In the genomic region with DNA sequence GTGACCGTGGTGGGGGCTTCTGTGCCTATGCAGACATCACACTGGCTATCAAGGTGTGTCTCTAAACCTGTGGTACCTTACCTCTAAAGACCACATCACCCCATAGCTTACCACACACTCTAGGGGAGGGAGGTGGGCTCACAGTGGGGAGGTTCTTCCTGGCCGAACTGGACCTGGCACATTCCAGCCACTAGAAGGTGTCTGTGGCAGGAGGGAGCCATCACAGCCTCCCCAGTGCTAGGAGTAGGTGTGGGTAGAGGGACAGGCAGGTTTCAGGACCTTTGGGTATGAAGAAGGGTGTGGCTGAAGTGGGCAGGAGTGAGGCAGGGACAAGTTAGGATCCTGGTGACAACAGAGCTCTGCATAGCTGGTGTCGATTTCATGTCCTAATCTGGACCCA, we compare ENCODE assay signal across 26 mouse cellular contexts. TPM values are rescaled to one million over a fixed set of nuclear protein-coding genes. Genes with fewer than 3 reads are reported as not detected.
DNase-seq lines count a peak whose midpoint lies in the region; ATAC-seq and TF ChIP-seq lines count a peak whose summit lies in the region.
"Had no signal": no experiment of that assay in that cellular context is flagged by ENCODE, and none has a peak within 500 bp of the region (broad histone marks: within the 10 kb centered on the region; RNA-seq: fewer than 3 reads in every experiment).

No protein-coding gene starts in this region.

- no peak overlapping the region for H3K27ac ChIP-seq in forebrain, embryonic 15.5 days (replicated peaks)
- H3K27ac ChIP-seq in forebrain, embryonic 10.5 days: no peak overlapping the region
- no peak overlapping the region for H3K27ac ChIP-seq in intestine, embryonic 14.5 days (ENCODE audit: low read depth)
- no peak overlapping the region for H3K27ac ChIP-seq in intestine, embryonic 16.5 days (ENCODE audit: low read length)
- H3K27ac ChIP-seq in liver, postnatal 0 days (ENCODE audit: low read depth): no peak overlapping the region
- no peak overlapping the region for H3K27ac ChIP-seq in midbrain, postnatal 0 days (ENCODE audit: low read depth, low read length)
- H3K27ac ChIP-seq in midbrain, embryonic 13.5 days: no peak overlapping the region
- H3K27ac ChIP-seq: embryonic facial prominence, embryonic 15.5 days; hindbrain, embryonic 13.5 days; layer of hippocampus, adult 2 months; limb, embryonic 12.5 days; liver, embryonic 14.5 days had no signal

- 49% methylated on average over 3 of the region's 3 CpGs for WGBS in forebrain, embryonic 15.5 days
- WGBS in forebrain, embryonic 10.5 days: 54% methylated on average over 3 of the region's 3 CpGs
- WGBS in intestine, embryonic 14.5 days: 65% methylated on average over 3 of the region's 3 CpGs
- 55% methylated on average over 3 of the region's 3 CpGs for WGBS in intestine, embryonic 16.5 days
- WGBS in liver, postnatal 0 days (ENCODE audit: insufficient replicate concordance): 57% methylated on average over 3 of the region's 3 CpGs
- WGBS in midbrain, postnatal 0 days: 64% methylated on average over 3 of the region's 3 CpGs
- WGBS in midbrain, embryonic 13.5 days: 70% methylated on average over 3 of the region's 3 CpGs

- no peak for TF ChIP-seq EP300 in liver, postnatal 0 days (IDR thresholded peaks at IDR 0.05; ENCODE audit: low read depth)

- ATAC-seq in forebrain, embryonic 15.5 days (replicated peaks): 0 out of 2 replicates have a peak, but pooled peaks have one; percentile 11
- ATAC-seq in intestine, embryonic 14.5 days (replicated peaks; ENCODE audit: low FRiP score, low TSS enrichment, low read depth): 0 out of 2 replicates have a peak, but pooled peaks have one; percentile 17
- no peak for ATAC-seq in intestine, embryonic 16.5 days
- no peak for ATAC-seq in liver, postnatal 0 days
- no peak for ATAC-seq in midbrain, postnatal 0 days (ENCODE audit: low FRiP score)
- ATAC-seq in midbrain, embryonic 13.5 days: no peak
- ATAC-seq: inflammation-experienced regulatory T-cells, adult 6 months had no signal

- H3K9ac ChIP-seq in forebrain, embryonic 15.5 days (replicated peaks): no peak overlapping the region
- H3K9ac ChIP-seq in intestine, embryonic 14.5 days (ENCODE audit: low read length): no peak overlapping the region
- no peak overlapping the region for H3K9ac ChIP-seq in intestine, embryonic 16.5 days (ENCODE audit: low read depth, low read length)
- H3K9ac ChIP-seq in liver, postnatal 0 days (replicated peaks): no peak overlapping the region
- no peak overlapping the region for H3K9ac ChIP-seq in midbrain, postnatal 0 days (replicated peaks; ENCODE audit: low read length, poor library complexity, severe bottlenecking)
- H3K9ac ChIP-seq in midbrain, embryonic 13.5 days (replicated peaks): no peak overlapping the region
- H3K9ac ChIP-seq: embryonic facial prominence, embryonic 15.5 days; heart, embryonic 12.5 days; hindbrain, embryonic 13.5 days; limb, embryonic 12.5 days; liver, embryonic 14.5 days had no signal

- DNase-seq in forebrain, embryonic 10.5 days (ENCODE audit: extremely low spot score, low spot score): no peak
- DNase-seq in intestine, embryonic 14.5 days (ENCODE audit: low spot score): no peak
- DNase-seq in liver, postnatal 0 days: no peak
- no peak for DNase-seq in liver
- no peak for DNase-seq in midbrain, postnatal 0 days (ENCODE audit: low spot score)
- DNase-seq: adrenal gland, postnatal 25 days; cerebellum, adult 9-10 months; heart, postnatal 14 days; kidney, postnatal 14 days; lung, postnatal 14 days; thymus, adult 2 months; thymus, postnatal 4 days had no signal

- TF ChIP-seq CTCF in liver, postnatal 0 days (IDR thresholded peaks at IDR 0.05; ENCODE audit: low read depth): 0 out of 2 replicates have a peak, but pooled peaks have one; percentile 13
- 0 out of 2 replicates have a peak, but pooled peaks have one; percentile 5 for TF ChIP-seq CTCF in midbrain, postnatal 0 days (IDR thresholded peaks at IDR 0.05)

- no peaks in the 10 kb centered on the region for H3K27me3 ChIP-seq in forebrain, embryonic 15.5 days
- no peaks in the 10 kb centered on the region for H3K27me3 ChIP-seq in forebrain, embryonic 10.5 days (ENCODE audit: poor library complexity, severe bottlenecking)
- no peaks in the 10 kb centered on the region for H3K27me3 ChIP-seq in intestine, embryonic 14.5 days (replicated peaks; ENCODE audit: control insufficient read depth, insufficient read depth, low read length)
- no peaks in the 10 kb centered on the region for H3K27me3 ChIP-seq in intestine, embryonic 16.5 days (replicated peaks; ENCODE audit: control insufficient read depth, insufficient read depth, low read length)
- no peaks in the 10 kb centered on the region for H3K27me3 ChIP-seq in liver, postnatal 0 days (ENCODE audit: insufficient read depth, low read length)
- no peaks in the 10 kb centered on the region for H3K27me3 ChIP-seq in midbrain, postnatal 0 days (ENCODE audit: insufficient read depth, low read length)
- no peaks in the 10 kb centered on the region for H3K27me3 ChIP-seq in midbrain, embryonic 13.5 days
- H3K27me3 ChIP-seq: embryonic facial prominence, embryonic 15.5 days; hindbrain, embryonic 13.5 days; limb, embryonic 12.5 days had no signal

- H3K4me1 ChIP-seq in forebrain, embryonic 15.5 days: peaks cover 10% of the 10 kb centered on the region; the same call in 1 of the 2 replicates
- peaks cover 9% of the 10 kb centered on the region; the same call in 1 of the 2 replicates for H3K4me1 ChIP-seq in forebrain, embryonic 10.5 days
- H3K4me1 ChIP-seq in intestine, embryonic 14.5 days (replicated peaks; ENCODE audit: control insufficient read depth, insufficient read depth, low read length): no peaks in the 10 kb centered on the region
- H3K4me1 ChIP-seq in intestine, embryonic 16.5 days (ENCODE audit: control insufficient read depth, insufficient read depth, low read length): no peaks in the 10 kb centered on the region
- H3K4me1 ChIP-seq in liver, postnatal 0 days (ENCODE audit: insufficient read depth): peaks cover 20% of the 10 kb centered on the region
- no peaks in the 10 kb centered on the region for H3K4me1 ChIP-seq in midbrain, postnatal 0 days (ENCODE audit: insufficient read depth, low read length)
- peaks cover 11% of the 10 kb centered on the region; the same call in 1 of the 2 replicates for H3K4me1 ChIP-seq in midbrain, embryonic 13.5 days (replicated peaks)
- H3K4me1 ChIP-seq: limb, embryonic 12.5 days had no signal

- no peak overlapping the region for H3K4me2 ChIP-seq in forebrain, embryonic 15.5 days (replicated peaks)
- no peak overlapping the region for H3K4me2 ChIP-seq in intestine, embryonic 14.5 days (ENCODE audit: low read length)
- no peak overlapping the region for H3K4me2 ChIP-seq in intestine, embryonic 16.5 days (ENCODE audit: low read depth, low read length)
- H3K4me2 ChIP-seq in liver, postnatal 0 days (ENCODE audit: low read depth, low read length): no peak overlapping the region
- H3K4me2 ChIP-seq in midbrain, postnatal 0 days (ENCODE audit: low read depth, low read length, poor library complexity, severe bottlenecking): no peak overlapping the region
- no peak overlapping the region for H3K4me2 ChIP-seq in midbrain, embryonic 13.5 days (replicated peaks)
- H3K4me2 ChIP-seq: embryonic facial prominence, embryonic 15.5 days; heart, embryonic 12.5 days; hindbrain, embryonic 13.5 days; limb, embryonic 12.5 days had no signal

- no peaks in the 10 kb centered on the region for H3K9me3 ChIP-seq in forebrain, embryonic 15.5 days
- no peaks in the 10 kb centered on the region for H3K9me3 ChIP-seq in forebrain, embryonic 10.5 days
- no peaks in the 10 kb centered on the region for H3K9me3 ChIP-seq in intestine, embryonic 14.5 days (ENCODE audit: control insufficient read depth, low read length)
- H3K9me3 ChIP-seq in intestine, embryonic 16.5 days (ENCODE audit: control insufficient read depth, low read length): no peaks in the 10 kb centered on the region
- no peaks in the 10 kb centered on the region for H3K9me3 ChIP-seq in liver, postnatal 0 days (ENCODE audit: low read length)
- H3K9me3 ChIP-seq in midbrain, postnatal 0 days (ENCODE audit: low read length): no peaks in the 10 kb centered on the region
- no peaks in the 10 kb centered on the region for H3K9me3 ChIP-seq in midbrain, embryonic 13.5 days
- H3K9me3 ChIP-seq: embryonic facial prominence, embryonic 15.5 days; heart, embryonic 12.5 days; hindbrain, embryonic 13.5 days; limb, embryonic 12.5 days; megakaryocyte, embryonic 14.5 days had no signal

- no peak overlapping the region for H3K4me3 ChIP-seq in forebrain, embryonic 15.5 days
- H3K4me3 ChIP-seq in forebrain, embryonic 10.5 days: no peak overlapping the region
- H3K4me3 ChIP-seq in intestine, embryonic 14.5 days (ENCODE audit: low read depth, low read length): no peak overlapping the region
- H3K4me3 ChIP-seq in intestine, embryonic 16.5 days (ENCODE audit: low read length): no peak overlapping the region
- H3K4me3 ChIP-seq in liver, postnatal 0 days (ENCODE audit: low read depth, low read length): no peak overlapping the region
- H3K4me3 ChIP-seq in midbrain, postnatal 0 days (ENCODE audit: low read depth, low read length): no peak overlapping the region
- no peak overlapping the region for H3K4me3 ChIP-seq in midbrain, embryonic 13.5 days (replicated peaks)
- H3K4me3 ChIP-seq: embryonic facial prominence, embryonic 15.5 days; heart, embryonic 12.5 days; hindbrain, embryonic 13.5 days; layer of hippocampus, adult 2 months; limb, embryonic 12.5 days; megakaryocyte, embryonic 14.5 days had no signal

- peaks cover 13% of the 10 kb centered on the region; the same call in 1 of the 2 replicates for H3K36me3 ChIP-seq in forebrain, embryonic 15.5 days
- peaks cover 14% of the 10 kb centered on the region; the same call in 1 of the 2 replicates for H3K36me3 ChIP-seq in forebrain, embryonic 10.5 days (replicated peaks)
- H3K36me3 ChIP-seq in intestine, embryonic 14.5 days (ENCODE audit: control insufficient read depth, insufficient read depth, low read length): peaks cover 11% of the 10 kb centered on the region; the same call in 1 of the 2 replicates
- peaks cover 4% of the 10 kb centered on the region; the same call in 1 of the 2 replicates for H3K36me3 ChIP-seq in intestine, embryonic 16.5 days (ENCODE audit: control insufficient read depth, insufficient read depth, low read length)
- H3K36me3 ChIP-seq in liver, postnatal 0 days (replicated peaks; ENCODE audit: insufficient read depth, low read length): no peaks in the 10 kb centered on the region
- H3K36me3 ChIP-seq in midbrain, postnatal 0 days (ENCODE audit: insufficient read depth, low read length): peaks cover 32% of the 10 kb centered on the region
- peaks cover 49% of the 10 kb centered on the region for H3K36me3 ChIP-seq in midbrain, embryonic 13.5 days

RNA-seq across cellular contexts. Expression of gene Hdac11, which starts 11.4 kb away (rescaled TPM):
- polyA plus RNA-seq in forebrain, embryonic 15.5 days (2015; fragmentation: Nextera tagmentation; extraction: Ambion mirVana): 21.1 and 24.1 TPM in 2 replicates
- 9.5 and 9.8 TPM in 2 replicates for polyA plus RNA-seq in forebrain, embryonic 10.5 days (2016; fragmentation: Nextera tagmentation; extraction: Ambion mirVana)
- polyA plus RNA-seq in intestine, embryonic 14.5 days (2014; fragmentation: Nextera tagmentation; extraction: Ambion mirVana): 9.6 and 9.7 TPM in 2 replicates
- 7.7 and 9.0 TPM in 2 replicates for polyA plus RNA-seq in intestine, embryonic 16.5 days (2015; fragmentation: Nextera tagmentation; extraction: Ambion mirVana)
- 3.4 and 4.6 TPM in 2 replicates for polyA plus RNA-seq in liver, postnatal 0 days (2015; fragmentation: Nextera tagmentation; extraction: Ambion mirVana)
- 104 and 121 TPM in 2 replicates for total RNA-seq in midbrain, postnatal 0 days (2014; rRNA removed)
- 55.2 and 59.1 TPM in 2 replicates for polyA plus RNA-seq in midbrain, postnatal 0 days (2015; fragmentation: Nextera tagmentation; extraction: Ambion mirVana)
- 28.8 and 32.1 TPM in 2 replicates for polyA plus RNA-seq in midbrain, embryonic 13.5 days (2015; fragmentation: Nextera tagmentation; extraction: Ambion mirVana)

RNA-seq across cellular contexts. Expression of gene Fbln2, which starts 44.4 kb away (rescaled TPM):
- 10.0 and 11.1 TPM in 2 replicates for polyA plus RNA-seq in forebrain, embryonic 15.5 days (2015; fragmentation: Nextera tagmentation; extraction: Ambion mirVana)
- polyA plus RNA-seq in forebrain, embryonic 10.5 days (2016; fragmentation: Nextera tagmentation; extraction: Ambion mirVana): 30.5 and 35.4 TPM in 2 replicates
- 49.0 and 54.6 TPM in 2 replicates for polyA plus RNA-seq in intestine, embryonic 14.5 days (2014; fragmentation: Nextera tagmentation; extraction: Ambion mirVana)
- 43.6 and 51.0 TPM in 2 replicates for polyA plus RNA-seq in intestine, embryonic 16.5 days (2015; fragmentation: Nextera tagmentation; extraction: Ambion mirVana)
- 3.8 and 4.0 TPM in 2 replicates for polyA plus RNA-seq in liver, postnatal 0 days (2015; fragmentation: Nextera tagmentation; extraction: Ambion mirVana)
- total RNA-seq in midbrain, postnatal 0 days (2014; rRNA removed): 32.0 and 33.5 TPM in 2 replicates
- polyA plus RNA-seq in midbrain, postnatal 0 days (2015; fragmentation: Nextera tagmentation; extraction: Ambion mirVana): 12.1 and 15.3 TPM in 2 replicates
- polyA plus RNA-seq in midbrain, embryonic 13.5 days (2015; fragmentation: Nextera tagmentation; extraction: Ambion mirVana): 10.8 and 11.1 TPM in 2 replicates
- total RNA-seq: granulocyte monocyte progenitor cell, adult 5-6 weeks; monocyte, adult 5-6 weeks; neutrophil, adult 5-6 weeks had no signal

RNA-seq across cellular contexts. Expression of gene Nup210, which starts 51.2 kb away (rescaled TPM):
- 18.0 and 18.3 TPM in 2 replicates for polyA plus RNA-seq in forebrain, embryonic 15.5 days (2015; fragmentation: Nextera tagmentation; extraction: Ambion mirVana)
- polyA plus RNA-seq in forebrain, embryonic 10.5 days (2016; fragmentation: Nextera tagmentation; extraction: Ambion mirVana): 38.6 and 41.6 TPM in 2 replicates
- 23.1 and 24.7 TPM in 2 replicates for polyA plus RNA-seq in intestine, embryonic 14.5 days (2014; fragmentation: Nextera tagmentation; extraction: Ambion mirVana)
- polyA plus RNA-seq in intestine, embryonic 16.5 days (2015; fragmentation: Nextera tagmentation; extraction: Ambion mirVana): 13.7 TPM in 2 replicates
- 8.5 and 11.8 TPM in 2 replicates for polyA plus RNA-seq in liver, postnatal 0 days (2015; fragmentation: Nextera tagmentation; extraction: Ambion mirVana)
- total RNA-seq in midbrain, postnatal 0 days (2014; rRNA removed): 58.3 and 67.8 TPM in 2 replicates
- polyA plus RNA-seq in midbrain, postnatal 0 days (2015; fragmentation: Nextera tagmentation; extraction: Ambion mirVana): 16.2 and 17.2 TPM in 2 replicates
- polyA plus RNA-seq in midbrain, embryonic 13.5 days (2015; fragmentation: Nextera tagmentation; extraction: Ambion mirVana): 17.3 and 18.8 TPM in 2 replicates

Comparison
In these comparisons a context has a peak if more than half of its experiments do, and no peak if none do; other contexts are left out.
1. ATAC-seq: peak in forebrain, embryonic 15.5 days (single experiment) and intestine, embryonic 14.5 days (single experiment); none in intestine, embryonic 16.5 days (single experiment), liver, postnatal 0 days (single experiment), midbrain, postnatal 0 days (single experiment) and midbrain, embryonic 13.5 days (single experiment).